Mouse (Mus musculus): ENCODE data around the gene Rab4a. TPM values are rescaled to one million over a fixed set of nuclear protein-coding genes. Genes with fewer than 3 reads are reported as not detected.

The Rab4a gene
- polyA plus RNA-seq, 1 experiment from 2014 or later = 68.2 TPM

GRCm38 (mm10) chr8:123813173-123813891, 7.5 kb downstream of the Rab4a start:
- Histone ChIP-seq H3K4me1 (ENCODE audit: control insufficient read depth, insufficient read depth, low read length) (no peaks in the 10 kb centered on the region), H3K27ac (ENCODE audit: low read depth, low read length) (no peak overlapping the region), H3K4me3 (ENCODE audit: low read depth, low read length) (no peak overlapping the region), H3K9me3 (replicated peaks; ENCODE audit: control insufficient read depth, low read length) (no peaks in the 10 kb centered on the region), H3K27me3 (replicated peaks; ENCODE audit: control insufficient read depth, insufficient read depth, low read length) (no peaks in the 10 kb centered on the region), H3K9ac (ENCODE audit: low read length) (no peak overlapping the region; the same call in 1 of the 2 replicates), H3K4me2 (ENCODE audit: low read length) (no peak overlapping the region), H3K36me3 (ENCODE audit: control insufficient read depth, insufficient read depth, low read length) (0 out of 2 replicates have a peak, but pooled peaks cover 3% of the 10 kb centered on the region)
- ATAC-seq = no peak
- DNase-seq (ENCODE audit: low spot score) = no peak
- WGBS = 81% methylated on average over 16 of the region's 16 CpGs

GRCm38 (mm10) chr8:123813892-123814266, 8.1 kb downstream of the Rab4a start:
- 86% methylated on average over 4 of the region's 4 CpGs for WGBS
- ATAC-seq = no peak
- no peak for DNase-seq (ENCODE audit: low spot score)
- no peak overlapping the region for H3K4me3 ChIP-seq (ENCODE audit: low read depth, low read length)
- no peaks in the 10 kb centered on the region for H3K4me1 ChIP-seq (ENCODE audit: control insufficient read depth, insufficient read depth, low read length)
- H3K27ac ChIP-seq (ENCODE audit: low read depth, low read length) = no peak overlapping the region
- H3K9ac ChIP-seq (ENCODE audit: low read length) = no peak overlapping the region; the same call in 1 of the 2 replicates
- no peak overlapping the region for H3K4me2 ChIP-seq (ENCODE audit: low read length)
- 0 out of 2 replicates have a peak, but pooled peaks cover 3% of the 10 kb centered on the region for H3K36me3 ChIP-seq (ENCODE audit: control insufficient read depth, insufficient read depth, low read length)
- H3K27me3 ChIP-seq (replicated peaks; ENCODE audit: control insufficient read depth, insufficient read depth, low read length) = no peaks in the 10 kb centered on the region
- no peaks in the 10 kb centered on the region for H3K9me3 ChIP-seq (replicated peaks; ENCODE audit: control insufficient read depth, low read length)

GRCm38 (mm10) chr8:123815325-123815724, 9.5 kb downstream of the Rab4a start:
- no peak for DNase-seq (ENCODE audit: low spot score)
- ATAC-seq = no peak
- H3K4me2 ChIP-seq (ENCODE audit: low read length) = no peak overlapping the region
- H3K36me3 ChIP-seq (ENCODE audit: control insufficient read depth, insufficient read depth, low read length) = 0 out of 2 replicates have a peak, but pooled peaks cover 3% of the 10 kb centered on the region
- H3K9ac ChIP-seq (ENCODE audit: low read length) = no peak overlapping the region
- no peak overlapping the region for H3K4me3 ChIP-seq (ENCODE audit: low read depth, low read length)
- WGBS = 85% methylated on average over 11 of the region's 11 CpGs
- H3K27ac ChIP-seq (ENCODE audit: low read depth, low read length) = no peak overlapping the region
- no peaks in the 10 kb centered on the region for H3K9me3 ChIP-seq (replicated peaks; ENCODE audit: control insufficient read depth, low read length)
- H3K4me1 ChIP-seq (ENCODE audit: control insufficient read depth, insufficient read depth, low read length) = no peaks in the 10 kb centered on the region
- H3K27me3 ChIP-seq (replicated peaks; ENCODE audit: control insufficient read depth, insufficient read depth, low read length) = no peaks in the 10 kb centered on the region

- H3K4me3 ChIP-seq (ENCODE audit: low read depth, low read length) = no peak overlapping the region
- DNase-seq (ENCODE audit: low spot score) = no peak
- WGBS = 95% methylated on average over 8 of the region's 8 CpGs
- no peaks in the 10 kb centered on the region for H3K9me3 ChIP-seq (replicated peaks; ENCODE audit: control insufficient read depth, low read length)
- peaks cover 6% of the 10 kb centered on the region; the same call in 1 of the 2 replicates for H3K36me3 ChIP-seq (ENCODE audit: control insufficient read depth, insufficient read depth, low read length)
- no peak overlapping the region for H3K9ac ChIP-seq (ENCODE audit: low read length)
- no peak overlapping the region for H3K4me2 ChIP-seq (ENCODE audit: low read length)
- H3K27me3 ChIP-seq (replicated peaks; ENCODE audit: control insufficient read depth, insufficient read depth, low read length) = no peaks in the 10 kb centered on the region
- H3K27ac ChIP-seq (ENCODE audit: low read depth, low read length) = no peak overlapping the region; the same call in 1 of the 2 replicates
- H3K4me1 ChIP-seq (ENCODE audit: control insufficient read depth, insufficient read depth, low read length) = no peaks in the 10 kb centered on the region
- ATAC-seq = no peak
Observed at GRCm38 (mm10) chr8:123816939-123817338, 11.2 kb downstream of the Rab4a start.

- DNase-seq (ENCODE audit: low spot score) = no peak
- H3K9me3 ChIP-seq (replicated peaks; ENCODE audit: control insufficient read depth, low read length) = no peaks in the 10 kb centered on the region
- no peak overlapping the region for H3K4me2 ChIP-seq (ENCODE audit: low read length)
- H3K36me3 ChIP-seq (ENCODE audit: control insufficient read depth, insufficient read depth, low read length) = peaks cover 6% of the 10 kb centered on the region; the same call in 1 of the 2 replicates
- H3K9ac ChIP-seq (ENCODE audit: low read length) = no peak overlapping the region
- no peak for ATAC-seq
- H3K4me3 ChIP-seq (ENCODE audit: low read depth, low read length) = no peak overlapping the region
- no peak overlapping the region for H3K27ac ChIP-seq (ENCODE audit: low read depth, low read length)
- WGBS = 93% methylated on average over 11 of the region's 11 CpGs
- H3K27me3 ChIP-seq (replicated peaks; ENCODE audit: control insufficient read depth, insufficient read depth, low read length) = no peaks in the 10 kb centered on the region
- no peaks in the 10 kb centered on the region for H3K4me1 ChIP-seq (ENCODE audit: control insufficient read depth, insufficient read depth, low read length)
Observed at GRCm38 (mm10) chr8:123817747-123818146, 12.0 kb downstream of the Rab4a start.

- Histone ChIP-seq H3K36me3 (ENCODE audit: control insufficient read depth, insufficient read depth, low read length) (peaks cover 14% of the 10 kb centered on the region; the same call in 1 of the 2 replicates), H3K9ac (ENCODE audit: low read length) (no peak overlapping the region), H3K4me2 (ENCODE audit: low read length) (no peak overlapping the region), H3K4me1 (ENCODE audit: control insufficient read depth, insufficient read depth, low read length) (no peaks in the 10 kb centered on the region), H3K9me3 (replicated peaks; ENCODE audit: control insufficient read depth, low read length) (no peaks in the 10 kb centered on the region), H3K27ac (ENCODE audit: low read depth, low read length) (no peak overlapping the region), H3K27me3 (replicated peaks; ENCODE audit: control insufficient read depth, insufficient read depth, low read length) (no peaks in the 10 kb centered on the region), H3K4me3 (ENCODE audit: low read depth, low read length) (no peak overlapping the region)
- ATAC-seq = no peak
- 94% methylated on average over 19 of the region's 19 CpGs for WGBS
- no peak for DNase-seq (ENCODE audit: low spot score)
Observed at GRCm38 (mm10) chr8:123819683-123820610, 14.2 kb downstream of the Rab4a start.

GRCm38 (mm10) chr8:123820780-123821179, 15.0 kb downstream of the Rab4a start:
- DNase-seq (ENCODE audit: low spot score) (no peak), ATAC-seq (no peak)
- H3K27ac ChIP-seq (ENCODE audit: low read depth, low read length) = no peak overlapping the region
- no peak overlapping the region for H3K4me3 ChIP-seq (ENCODE audit: low read depth, low read length)
- no peak overlapping the region for H3K4me2 ChIP-seq (ENCODE audit: low read length)
- peaks cover 20% of the 10 kb centered on the region; the same call in 1 of the 2 replicates for H3K36me3 ChIP-seq (ENCODE audit: control insufficient read depth, insufficient read depth, low read length)
- H3K9ac ChIP-seq (ENCODE audit: low read length) = no peak overlapping the region
- no peaks in the 10 kb centered on the region for H3K9me3 ChIP-seq (replicated peaks; ENCODE audit: control insufficient read depth, low read length)
- H3K4me1 ChIP-seq (ENCODE audit: control insufficient read depth, insufficient read depth, low read length) = no peaks in the 10 kb centered on the region
- H3K27me3 ChIP-seq (replicated peaks; ENCODE audit: control insufficient read depth, insufficient read depth, low read length) = no peaks in the 10 kb centered on the region
- 96% methylated on average over 6 of the region's 6 CpGs for WGBS

GRCm38 (mm10) chr8:123823111-123823510, 17.3 kb downstream of the Rab4a start:
- no peak overlapping the region for H3K27ac ChIP-seq (ENCODE audit: low read depth, low read length)

More at GRCm38 (mm10) chr8:123823111-123823510, 17.3 kb downstream of the Rab4a start:
- 95% methylated on average over 10 of the region's 10 CpGs for WGBS
- Histone ChIP-seq H3K9me3 (replicated peaks; ENCODE audit: control insufficient read depth, low read length) (no peaks in the 10 kb centered on the region), H3K9ac (ENCODE audit: low read length) (no peak overlapping the region), H3K4me1 (ENCODE audit: control insufficient read depth, insufficient read depth, low read length) (no peaks in the 10 kb centered on the region), H3K27me3 (replicated peaks; ENCODE audit: control insufficient read depth, insufficient read depth, low read length) (no peaks in the 10 kb centered on the region), H3K36me3 (ENCODE audit: control insufficient read depth, insufficient read depth, low read length) (peaks cover 41% of the 10 kb centered on the region), H3K4me3 (ENCODE audit: low read depth, low read length) (no peak overlapping the region), H3K4me2 (ENCODE audit: low read length) (no peak overlapping the region)
- no peak for DNase-seq (ENCODE audit: low spot score)
- ATAC-seq = no peak

Data from forebrain, embryonic 14.5 days (tissue).